Mouse (Mus musculus) megakaryocyte, embryonic 14.5 days (primary cell): ENCODE data around the gene Dhrs13. TPM values are rescaled to one million over a fixed set of nuclear protein-coding genes. Genes with fewer than 3 reads are reported as not detected.

Source experiments
- H3K27me3 ChIP-seq: replicated peaks from 2 replicates; pipeline ENCODE3; 2012; ENCODE audit warnings: inconsistent platforms
- H3K36me3 ChIP-seq: replicated peaks from 2 replicates; pipeline ENCODE3; 2012; ENCODE audit warnings: low read length, inconsistent platforms, mixed read lengths
- H3K4me1 ChIP-seq: 2 replicates; pipeline ENCODE4 v1.6.1; 2012; ENCODE audit warnings: inconsistent platforms
- H3K4me3 ChIP-seq: replicated peaks from 2 replicates; pipeline ENCODE3; 2012; ENCODE audit warnings: moderate library complexity, mild to moderate bottlenecking, inconsistent platforms
- H3K9me3 ChIP-seq: 2 replicates; pipeline ENCODE4 v1.6.1; 2012; ENCODE audit warnings: inconsistent platforms
- FLI1 ChIP-seq: IDR thresholded peaks from 2 replicates; pipeline ENCODE4 v1.6.1; 2012; ENCODE audit warnings: low read length, inconsistent platforms, mixed read lengths
- GATA1 ChIP-seq: IDR thresholded peaks from 3 replicates; pipeline ENCODE4 v1.6.1; 2012; ENCODE audit warnings: mixed read lengths, low read length, inconsistent platforms, borderline replicate concordance
- polyA plus RNA-seq: library from polyadenylated mRNA; stranded (reverse); fragments of >175 nt; gene quantifications from 2 replicates; pipeline ENCODE4 v1.2.3, GENCODE M21; 2012; ENCODE audit warnings: low replicate concordance; ENCODE audit not compliant: insufficient read depth

The Dhrs13 gene
- polyA plus RNA-seq, 1 experiment = 5.9 TPM

DNA sequence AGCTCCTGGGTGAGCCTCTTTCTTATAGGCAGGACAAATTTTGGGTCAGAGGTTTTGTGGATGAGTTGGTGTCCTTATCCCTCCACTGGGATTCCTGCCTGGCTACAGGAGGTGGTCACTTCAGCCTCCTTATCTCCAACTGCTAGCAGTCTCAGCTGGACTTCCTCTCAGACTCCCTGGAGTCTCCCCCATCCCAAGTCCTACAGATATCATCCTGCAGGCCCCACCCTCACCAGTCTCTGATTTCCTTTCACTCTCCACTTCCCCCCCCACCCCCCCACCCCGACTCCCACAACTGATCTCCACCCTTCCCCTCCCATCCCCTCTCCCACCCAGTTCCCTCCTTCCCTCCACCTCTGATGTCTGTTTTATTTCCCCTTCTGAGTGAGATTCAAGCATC, 51.5 kb downstream of the Dhrs13 start:
- Histone ChIP-seq H3K4me3 (no peak overlapping the region), H3K4me1 (peaks cover 43% of the 10 kb centered on the region), H3K27me3 (no peaks in the 10 kb centered on the region), H3K9me3 (no peaks in the 10 kb centered on the region), H3K36me3 (no peaks in the 10 kb centered on the region)
- TF ChIP-seq FLI1 (no peak), GATA1 (no peak)

DNA sequence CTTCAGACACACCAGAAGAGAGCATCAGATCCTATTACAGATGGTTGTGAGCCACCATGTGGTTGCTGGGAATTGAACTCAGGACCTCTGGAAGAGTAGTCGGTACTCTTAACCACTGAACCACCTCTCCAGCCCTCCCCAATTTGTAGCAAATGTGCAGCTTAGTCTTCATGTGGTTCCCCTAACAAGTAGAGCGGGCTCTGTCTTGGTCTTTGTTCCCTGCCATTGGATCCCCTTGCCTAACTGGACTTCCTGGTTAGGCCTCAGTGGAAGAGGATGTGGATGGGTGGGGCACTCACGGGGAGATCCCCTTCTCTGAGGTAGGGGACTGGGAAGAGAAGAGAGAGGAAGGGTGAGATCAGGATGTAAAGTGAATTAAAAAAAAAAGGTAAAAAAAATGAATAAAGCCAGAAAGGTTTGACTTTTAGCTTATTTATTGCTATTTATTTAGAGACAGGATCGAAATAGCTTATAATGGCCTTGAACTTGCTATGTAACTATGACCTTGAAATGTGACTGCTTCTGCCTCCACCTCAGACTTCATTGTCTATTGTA, 54.9 kb downstream of the Dhrs13 start:
- H3K27me3 ChIP-seq = no peaks in the 10 kb centered on the region

More for the DNA sequence above, 54.9 kb downstream of the Dhrs13 start:
- Histone ChIP-seq H3K4me3 (no peak overlapping the region), H3K36me3 (no peaks in the 10 kb centered on the region), H3K9me3 (no peaks in the 10 kb centered on the region), H3K4me1 (peaks cover 25% of the 10 kb centered on the region)
- TF ChIP-seq GATA1 (no peak), FLI1 (no peak)

Other genes starting within 250 kb of the Dhrs13 start
- gene Gm10277, start 244.5 kb upstream of the Dhrs13 start, polyA plus RNA-seq = not detected in 2 replicates
- gene Pipox, start 138.2 kb upstream of the Dhrs13 start, polyA plus RNA-seq = not detected in 2 replicates
- gene Sez6, start 101.5 kb upstream of the Dhrs13 start, polyA plus RNA-seq = not detected in 2 replicates
- gene Phf12, start 49.5 kb upstream of the Dhrs13 start, polyA plus RNA-seq = 75.4 and 178 TPM in 2 replicates
- 2.2 and 9.5 TPM in 2 replicates for gene Flot2, start 5.7 kb downstream of the Dhrs13 start, polyA plus RNA-seq
- gene Eral1, start 48.1 kb downstream of the Dhrs13 start, polyA plus RNA-seq = 1.6 TPM in 1 of 2 replicates, not detected in the other
- gene Fam222b, start 62.4 kb downstream of the Dhrs13 start, polyA plus RNA-seq = 32.0 and 49.0 TPM in 2 replicates
- 4.8 and 6.3 TPM in 2 replicates for gene Traf4, start 133.3 kb downstream of the Dhrs13 start, polyA plus RNA-seq
- gene Nek8, start 144.4 kb downstream of the Dhrs13 start, polyA plus RNA-seq = 1.3 and 2.2 TPM in 2 replicates
- gene Tlcd1, start 144.4 kb downstream of the Dhrs13 start, polyA plus RNA-seq = 35.9 and 67.9 TPM in 2 replicates
- gene Rpl23a, start 151.3 kb downstream of the Dhrs13 start, polyA plus RNA-seq = 151 and 1,521 TPM in 2 replicates
- 4.5 TPM in 1 of 2 replicates, not detected in the other for gene Rab34, start 156.2 kb downstream of the Dhrs13 start, polyA plus RNA-seq
- gene Proca1, start 161.1 kb downstream of the Dhrs13 start, polyA plus RNA-seq = 0.22 TPM in 1 of 2 replicates, not detected in the other
- gene Sdf2, start 213.5 kb downstream of the Dhrs13 start, polyA plus RNA-seq = 13.1 and 13.3 TPM in 2 replicates
- gene Supt6, start 213.7 kb downstream of the Dhrs13 start, polyA plus RNA-seq = 95.6 and 155 TPM in 2 replicates
- 17.1 and 39.7 TPM in 2 replicates for gene 2610507B11Rik, start 229.5 kb downstream of the Dhrs13 start, polyA plus RNA-seq